Mouse (Mus musculus) cerebellum, adult 2 months (tissue): Measurements from ENCODE around the gene Myl10.

Experiments used
- CTCF ChIP-seq: fragments of 200-500 bp; IDR thresholded peaks from 2 replicates; pipeline ENCODE4 v1.5.1; 2011; ENCODE audit warnings: low read depth, mild to moderate bottlenecking, control low read depth, low read length, moderate library complexity, borderline replicate concordance; ENCODE audit not compliant: insufficient read depth
- POLR2A ChIP-seq: fragments of 200-500 bp; IDR thresholded peaks from 2 replicates; pipeline ENCODE4 v1.6.1; 2011; ENCODE audit warnings: low read length, control low read depth, borderline replicate concordance; ENCODE audit not compliant: insufficient read depth

GRCm38 (mm10) chr5:136718656-136719055, 25.7 kb downstream of the Myl10 start:
- TF ChIP-seq CTCF (no peak), POLR2A (no peak)
